Mouse (Mus musculus): Measurements from ENCODE around the gene Foxn1. TPM values are rescaled to one million over a fixed set of nuclear protein-coding genes. Genes with fewer than 3 reads are reported as not detected.

Foxn1 gene
- polyA plus RNA-seq (2015; fragmentation: Nextera tagmentation; extraction: Ambion mirVana), result 0.06 TPM in 1 of 2 replicates, not detected in the other

DNA sequence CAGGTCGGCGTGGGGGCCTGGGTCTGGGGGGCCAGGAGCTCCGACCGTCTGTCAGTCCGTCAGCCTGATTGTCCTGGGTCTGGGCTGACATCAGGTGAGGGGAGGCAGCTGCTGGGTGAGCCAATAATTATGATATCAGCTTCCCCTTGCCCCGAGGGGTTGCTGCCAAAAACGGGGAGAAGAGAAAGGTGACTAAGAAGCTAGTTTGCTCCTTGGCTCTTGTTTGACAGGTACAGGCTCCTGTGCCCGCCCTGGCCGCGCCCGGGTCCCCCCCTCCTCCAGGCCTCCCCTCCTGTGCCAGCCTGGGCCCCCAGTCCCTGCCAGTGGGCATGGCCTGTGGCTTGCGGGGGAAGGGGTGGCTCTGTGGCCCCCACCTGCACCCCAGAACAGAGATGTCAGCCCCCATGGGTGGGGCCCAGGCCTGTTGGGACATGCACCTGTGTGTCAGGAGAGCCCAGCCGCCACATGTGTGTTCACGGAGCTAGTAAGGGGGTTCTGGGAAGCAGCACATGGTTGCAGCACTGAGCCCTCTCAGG, at the start of gene Foxn1:
Gene Foxn1 (minus strand): TSS at position 51 of the 536 bp plus-strand sequence.

DNA sequence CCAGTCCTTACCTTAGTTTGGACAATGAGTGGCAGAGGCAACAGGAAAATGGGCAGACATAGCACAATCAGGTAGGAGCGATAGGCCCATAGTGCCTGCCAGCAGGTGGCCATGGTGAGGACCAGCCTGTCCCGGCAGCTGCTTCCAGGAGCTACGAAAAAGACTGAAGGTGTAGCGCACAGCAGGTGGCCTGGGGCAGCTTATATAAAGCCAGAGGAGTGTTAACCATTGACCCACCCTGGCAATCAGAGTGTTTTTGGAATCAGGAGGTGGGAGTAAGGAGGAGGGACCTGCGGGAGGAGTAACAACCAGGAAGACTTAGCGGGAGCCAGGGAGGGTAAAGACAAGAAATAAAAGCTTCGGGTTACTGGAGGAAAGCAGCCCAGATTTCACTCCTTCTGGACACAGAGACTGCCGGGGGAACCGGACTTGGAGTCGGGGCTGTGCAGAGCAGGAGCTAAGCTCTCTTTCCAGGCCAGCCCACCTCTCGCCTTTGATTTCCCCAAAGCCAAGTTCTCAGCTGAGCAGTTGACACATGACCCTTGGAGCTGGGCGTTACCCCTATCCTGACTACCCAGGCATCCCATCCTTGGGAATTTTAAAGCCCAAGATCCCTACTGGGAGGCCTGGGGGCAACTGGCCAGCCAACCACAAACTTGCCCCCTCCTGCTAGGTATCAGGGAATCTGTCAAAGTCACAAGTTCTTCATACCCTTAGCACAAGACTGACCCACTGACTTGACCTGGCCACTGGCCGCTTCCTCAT, 35.9 kb upstream of the Foxn1 start, which contains the start of gene Slc13a2:
Gene Slc13a2 (minus strand): TSS at position 163 of the 765 bp plus-strand sequence.

DNA sequence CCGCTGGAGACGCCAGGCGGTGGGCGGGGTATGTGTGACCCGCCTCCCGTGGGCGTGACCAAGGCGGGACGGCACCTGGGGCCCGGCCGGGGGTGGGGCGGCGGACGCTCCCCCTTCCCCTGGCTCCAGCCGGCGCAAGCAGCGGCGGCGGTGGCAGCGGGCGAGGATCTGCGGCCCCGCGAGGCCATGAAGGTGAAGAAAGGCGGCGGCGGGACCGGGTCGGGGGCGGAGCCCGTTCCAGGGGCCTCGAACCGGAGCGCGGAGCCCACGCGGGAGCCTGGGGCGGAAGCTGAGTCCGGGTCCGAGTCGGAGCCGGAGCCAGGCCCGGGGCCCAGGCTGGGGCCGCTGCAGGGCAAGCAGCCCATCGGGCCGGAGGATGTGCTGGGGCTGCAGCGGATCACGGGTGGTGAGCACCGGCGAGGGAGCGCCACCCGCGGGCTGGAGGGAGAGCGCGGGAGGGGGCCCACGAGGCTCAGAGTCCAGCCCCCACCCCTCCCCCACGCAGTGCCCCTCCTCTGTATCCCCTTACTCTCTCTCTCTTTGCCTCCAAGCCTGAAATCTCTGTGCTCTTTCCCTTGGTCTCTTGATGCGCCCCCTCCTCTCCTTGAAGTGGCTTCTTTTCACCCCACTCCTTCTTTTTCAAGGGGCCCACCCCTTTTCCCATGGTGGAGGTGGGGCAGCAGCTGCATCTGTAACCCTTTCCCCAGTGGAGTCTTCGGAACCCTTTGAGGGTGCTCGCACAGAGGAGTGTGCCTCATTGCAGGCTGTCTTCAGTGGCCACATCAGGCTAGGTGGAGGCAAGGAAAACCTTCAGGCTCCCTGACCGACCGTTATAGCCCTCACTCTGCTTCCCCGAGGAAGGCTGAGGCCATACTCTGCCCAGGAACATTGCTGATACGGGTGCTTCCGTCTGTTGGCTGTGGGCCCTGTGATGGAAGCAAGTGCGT, 42.7 kb downstream of the Foxn1 start, which contains the start of gene Unc119:
Gene Unc119 (plus strand): TSS at position 102 of the 947 bp plus-strand sequence.

DNA sequence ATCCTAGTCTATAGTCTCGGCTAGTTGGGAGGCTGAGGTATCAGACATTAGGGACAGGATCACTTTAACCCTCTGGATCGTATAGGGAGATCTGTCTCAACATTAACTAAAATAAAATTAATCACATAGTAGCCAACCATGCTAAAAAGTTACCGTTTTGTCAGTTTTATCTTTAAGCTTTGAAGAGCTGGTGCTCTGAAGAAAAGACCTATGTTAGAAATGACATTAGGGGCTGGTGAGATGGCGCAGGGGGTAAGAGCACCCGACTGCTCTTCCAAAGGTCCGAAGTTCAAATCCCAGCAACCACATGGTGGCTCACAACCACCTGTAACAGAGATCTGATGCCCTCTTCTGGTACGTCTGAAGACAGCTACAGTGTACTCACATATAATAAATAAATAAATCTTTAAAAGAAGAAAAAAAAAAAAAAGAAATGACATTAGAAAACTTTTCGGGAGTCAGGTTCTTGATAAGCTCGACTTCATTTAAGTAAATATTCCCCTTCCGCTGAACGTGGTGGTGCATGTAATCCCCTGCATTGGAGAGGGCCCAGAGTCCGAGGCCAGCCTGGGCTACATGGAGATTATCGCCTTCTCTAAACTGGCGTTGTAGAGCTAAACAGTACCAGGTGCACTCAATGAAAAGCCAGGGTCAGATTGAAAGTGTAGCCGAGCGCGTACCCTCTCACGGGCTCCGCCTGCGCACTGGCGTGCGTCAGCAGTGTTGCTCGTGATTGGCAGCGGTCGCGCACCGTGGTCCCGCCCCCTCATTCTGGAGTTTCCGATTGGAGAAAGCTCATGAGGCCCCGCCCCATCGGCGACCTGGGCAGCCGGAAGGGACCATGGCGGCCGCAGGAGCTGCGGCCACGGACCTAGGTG, 58.5 kb downstream of the Foxn1 start, which contains the start of gene Pigs:
Gene Pigs (plus strand): TSS at position 782 of the 878 bp plus-strand sequence.

DNA sequence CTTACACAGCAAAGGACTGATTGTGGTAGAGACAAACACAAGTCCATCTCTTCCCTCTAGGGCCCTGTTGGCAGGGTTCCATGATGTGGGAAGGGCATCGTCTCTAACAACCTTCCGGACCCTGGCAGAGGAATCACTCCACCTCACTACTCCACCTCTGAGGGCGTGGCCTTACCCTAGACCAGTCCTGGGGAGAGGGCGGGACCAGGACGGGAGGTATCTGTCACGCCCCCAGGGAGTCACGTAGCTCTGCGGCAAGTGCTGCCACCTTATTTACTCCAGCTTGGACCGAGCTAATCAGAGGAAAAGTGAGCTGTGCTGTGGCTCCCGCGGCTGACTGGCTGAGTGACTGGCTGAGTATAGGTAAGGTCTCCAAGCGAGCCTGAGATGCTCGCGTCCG, 63.5 kb downstream of the Foxn1 start, which contains the start of gene Aldoc:
Gene Aldoc (plus strand): TSS at position 109 of the 400 bp plus-strand sequence.

Other genes starting within 250 kb of the Foxn1 start
- gene Traf4, start 221.0 kb downstream of the Foxn1 start, polyA plus RNA-seq (2015; fragmentation: Nextera tagmentation; extraction: Ambion mirVana), result 26.5 and 29.7 TPM in 2 replicates
- 12.4 and 15.0 TPM in 2 replicates for gene Nek8, start 209.9 kb downstream of the Foxn1 start, polyA plus RNA-seq (2015; fragmentation: Nextera tagmentation; extraction: Ambion mirVana)
- 43.8 and 59.8 TPM in 2 replicates for gene Tlcd1, start 209.8 kb downstream of the Foxn1 start, polyA plus RNA-seq (2015; fragmentation: Nextera tagmentation; extraction: Ambion mirVana)
- gene Rpl23a, start 203.0 kb downstream of the Foxn1 start, polyA plus RNA-seq (2015; fragmentation: Nextera tagmentation; extraction: Ambion mirVana), result 1,480 and 1,753 TPM in 2 replicates
- 133 and 149 TPM in 2 replicates for gene Rab34, start 198.1 kb downstream of the Foxn1 start, polyA plus RNA-seq (2015; fragmentation: Nextera tagmentation; extraction: Ambion mirVana)
- gene Proca1, start 193.2 kb downstream of the Foxn1 start, polyA plus RNA-seq (2015; fragmentation: Nextera tagmentation; extraction: Ambion mirVana), result 6.5 and 7.8 TPM in 2 replicates
- 161 and 193 TPM in 2 replicates for gene Sdf2, start 140.8 kb downstream of the Foxn1 start, polyA plus RNA-seq (2015; fragmentation: Nextera tagmentation; extraction: Ambion mirVana)
- 12.5 and 14.4 TPM in 2 replicates for gene Supt6, start 140.6 kb downstream of the Foxn1 start, polyA plus RNA-seq (2015; fragmentation: Nextera tagmentation; extraction: Ambion mirVana)
- 39.8 and 70.6 TPM in 2 replicates for gene 2610507B11Rik, start 124.8 kb downstream of the Foxn1 start, polyA plus RNA-seq (2015; fragmentation: Nextera tagmentation; extraction: Ambion mirVana)
- 0.21 TPM in 1 of 2 replicates, not detected in the other for gene BC030499, start 95.7 kb downstream of the Foxn1 start, polyA plus RNA-seq (2015; fragmentation: Nextera tagmentation; extraction: Ambion mirVana)
- gene Spag5, start 85.0 kb downstream of the Foxn1 start, polyA plus RNA-seq (2015; fragmentation: Nextera tagmentation; extraction: Ambion mirVana), result 6.4 and 8.2 TPM in 2 replicates
- gene Aldoc, start 63.6 kb downstream of the Foxn1 start, polyA plus RNA-seq (2015; fragmentation: Nextera tagmentation; extraction: Ambion mirVana), result 13.7 and 19.6 TPM in 2 replicates
- gene Pigs, start 58.1 kb downstream of the Foxn1 start, polyA plus RNA-seq (2015; fragmentation: Nextera tagmentation; extraction: Ambion mirVana), result 50.8 and 80.0 TPM in 2 replicates
- 82.0 and 100 TPM in 2 replicates for gene Unc119, start 43.1 kb downstream of the Foxn1 start, polyA plus RNA-seq (2015; fragmentation: Nextera tagmentation; extraction: Ambion mirVana)
- gene Slc13a2, start 35.7 kb upstream of the Foxn1 start, polyA plus RNA-seq (2015; fragmentation: Nextera tagmentation; extraction: Ambion mirVana), result 0.11 and 0.21 TPM in 2 replicates
- gene Slc46a1, start 79.1 kb upstream of the Foxn1 start, polyA plus RNA-seq (2015; fragmentation: Nextera tagmentation; extraction: Ambion mirVana), result 13.1 and 25.8 TPM in 2 replicates
- gene Sarm1, start 111.2 kb upstream of the Foxn1 start, polyA plus RNA-seq (2015; fragmentation: Nextera tagmentation; extraction: Ambion mirVana), result 5.0 and 7.8 TPM in 2 replicates
- 41.1 and 59.4 TPM in 2 replicates for gene Vtn, start 112.5 kb upstream of the Foxn1 start, polyA plus RNA-seq (2015; fragmentation: Nextera tagmentation; extraction: Ambion mirVana)
- not detected in 2 replicates for gene Sebox, start 116.9 kb upstream of the Foxn1 start, polyA plus RNA-seq (2015; fragmentation: Nextera tagmentation; extraction: Ambion mirVana)
- 49.5 and 55.2 TPM in 2 replicates for gene Tmem199, start 125.6 kb upstream of the Foxn1 start, polyA plus RNA-seq (2015; fragmentation: Nextera tagmentation; extraction: Ambion mirVana)
- 122 and 191 TPM in 2 replicates for gene Poldip2, start 125.6 kb upstream of the Foxn1 start, polyA plus RNA-seq (2015; fragmentation: Nextera tagmentation; extraction: Ambion mirVana)
- gene Tnfaip1, start 149.8 kb upstream of the Foxn1 start, polyA plus RNA-seq (2015; fragmentation: Nextera tagmentation; extraction: Ambion mirVana), result 33.2 and 38.8 TPM in 2 replicates
- gene Ift20, start 149.8 kb upstream of the Foxn1 start, polyA plus RNA-seq (2015; fragmentation: Nextera tagmentation; extraction: Ambion mirVana), result 193 and 207 TPM in 2 replicates
- 34.3 and 47.6 TPM in 2 replicates for gene Tmem97, start 164.2 kb upstream of the Foxn1 start, polyA plus RNA-seq (2015; fragmentation: Nextera tagmentation; extraction: Ambion mirVana)